Mouse (Mus musculus) MN1 (cell line): ENCODE measurements around the gene Zmynd10.

Experiments
- DNase-seq: peaks from one replicate; pipeline ENCODE4 v3.0.0-alpha.2; 2016; ENCODE audit warnings: low spot score

Gene Zmynd10

DNA sequence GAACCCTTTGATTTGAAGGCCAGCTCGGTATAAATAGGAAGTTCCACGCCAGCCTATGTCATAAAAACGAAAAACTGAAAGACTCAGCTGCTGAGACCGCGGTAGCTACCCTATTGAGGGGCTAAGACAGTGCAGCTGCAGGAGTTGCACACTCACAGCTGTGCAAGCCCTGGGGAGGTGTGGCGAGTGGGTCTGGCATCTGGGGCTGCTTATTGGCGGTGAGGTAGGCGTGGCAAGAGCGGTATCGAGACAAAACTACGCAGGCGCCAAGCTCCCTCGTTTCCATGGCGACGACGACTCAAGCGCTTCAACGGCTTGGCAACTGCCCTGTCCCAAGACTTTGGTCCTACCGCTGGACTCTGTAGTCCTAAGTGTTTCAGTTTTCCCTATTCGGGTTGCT, at the start of gene Zmynd10:
TSS of gene Zmynd10 (plus strand) at position 273 of the 400 bp plus-strand sequence.
- DNase-seq: peak; percentile 93

DNA sequence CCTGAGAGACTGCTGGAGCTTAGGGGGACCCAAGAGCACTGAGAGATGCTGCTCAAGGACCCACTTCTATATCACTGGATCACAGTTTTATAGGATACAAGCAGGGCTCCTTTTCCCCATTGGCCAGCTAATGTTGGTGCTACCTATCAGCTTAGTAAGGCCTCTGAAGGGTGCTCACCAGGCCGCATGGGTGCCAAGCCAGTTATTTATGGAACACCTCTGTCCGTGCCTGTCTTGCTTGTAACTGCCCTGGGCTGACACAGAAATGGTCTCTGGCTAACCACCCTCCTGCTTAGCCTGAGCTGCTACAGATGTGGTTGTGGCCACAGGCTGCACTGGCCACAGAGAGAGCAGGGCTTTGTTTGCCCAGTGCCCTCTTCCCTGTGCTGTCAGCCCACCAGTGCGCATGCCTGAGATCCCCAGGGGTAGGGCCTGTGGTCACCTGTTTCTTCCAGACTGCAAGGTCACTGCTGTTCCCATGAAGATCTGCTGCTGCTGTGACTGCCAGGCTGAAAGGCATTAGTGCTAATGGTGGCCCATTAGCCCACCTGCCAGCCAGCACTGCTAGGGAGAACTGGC, 46.3 kb upstream of the Zmynd10 start:
- no peak for DNase-seq

DNA sequence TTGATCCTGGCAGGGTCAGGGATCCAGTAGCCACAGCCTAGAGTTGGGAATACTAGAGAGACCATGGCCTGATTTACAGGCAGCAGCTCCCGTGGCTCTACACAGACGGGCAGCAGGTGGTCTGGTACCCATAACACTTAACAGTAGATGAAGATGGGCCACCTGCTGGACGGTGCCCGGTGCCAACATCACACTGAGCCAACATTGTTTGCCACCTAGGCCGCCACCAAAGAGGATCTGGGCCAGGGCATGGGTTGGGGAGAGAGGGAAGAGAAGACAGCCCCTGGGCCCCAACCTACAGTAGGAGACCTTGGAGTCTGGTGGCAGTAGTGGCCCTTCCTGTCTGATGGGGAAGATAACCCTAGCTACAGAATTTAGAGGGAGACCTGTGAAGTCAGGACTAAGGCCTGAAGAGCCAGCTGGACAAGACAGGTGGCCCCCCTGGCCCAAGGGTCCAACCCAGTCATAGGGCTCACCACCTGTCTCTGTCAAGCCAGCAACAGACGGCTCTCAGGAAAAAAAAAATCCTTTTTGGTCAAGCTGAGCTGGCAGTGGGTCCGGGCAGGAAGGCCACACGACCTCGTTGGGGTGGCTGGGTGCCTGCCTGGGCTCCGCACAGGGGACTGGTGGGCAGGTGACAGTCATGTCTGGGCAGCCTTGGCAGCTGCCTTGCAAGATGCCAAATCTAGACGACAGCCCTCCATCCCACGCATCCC, 44.8 kb upstream of the Zmynd10 start:
- no peak for DNase-seq

DNA sequence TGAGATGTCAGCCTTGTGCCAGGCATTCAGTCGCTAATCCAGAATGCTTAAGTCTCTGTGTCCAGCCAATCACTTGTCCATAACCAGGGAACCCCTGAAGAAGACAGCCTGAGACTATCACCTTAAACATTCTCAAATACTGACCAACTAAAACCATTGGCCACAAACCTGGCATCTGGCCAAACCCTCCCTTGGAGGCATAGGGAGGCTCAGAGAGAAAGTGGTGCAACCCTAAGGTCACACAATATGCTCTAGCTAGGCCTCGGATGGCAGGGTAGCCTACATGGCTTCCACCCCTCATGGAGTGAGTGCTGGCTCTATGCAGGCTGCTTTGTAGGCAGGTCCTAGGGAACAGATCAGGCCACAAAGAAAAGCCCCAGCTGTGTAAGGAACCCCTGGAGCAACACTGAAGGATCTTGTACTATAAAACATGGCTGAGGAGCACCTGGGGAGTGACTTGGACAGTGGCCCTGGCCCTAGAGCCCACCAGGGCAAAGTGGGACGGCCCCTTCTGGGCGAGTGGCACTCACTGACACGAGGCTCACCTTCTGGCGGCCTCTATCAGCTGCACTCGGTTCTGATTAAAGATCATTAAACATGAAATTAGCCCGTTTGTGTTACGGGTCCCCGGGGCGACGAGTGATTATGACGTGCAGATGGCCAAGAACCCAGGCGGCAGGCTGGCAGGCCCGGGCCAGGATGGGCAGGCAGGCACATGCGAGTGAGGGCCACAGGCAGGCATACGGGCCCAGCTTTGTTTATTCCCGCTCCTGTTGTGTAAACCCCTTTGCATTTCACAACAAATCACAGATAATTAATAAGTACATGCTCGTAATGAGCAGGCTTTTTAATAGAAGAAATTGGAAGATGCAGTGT, 42.2 kb upstream of the Zmynd10 start:
- no peak for DNase-seq

DNA sequence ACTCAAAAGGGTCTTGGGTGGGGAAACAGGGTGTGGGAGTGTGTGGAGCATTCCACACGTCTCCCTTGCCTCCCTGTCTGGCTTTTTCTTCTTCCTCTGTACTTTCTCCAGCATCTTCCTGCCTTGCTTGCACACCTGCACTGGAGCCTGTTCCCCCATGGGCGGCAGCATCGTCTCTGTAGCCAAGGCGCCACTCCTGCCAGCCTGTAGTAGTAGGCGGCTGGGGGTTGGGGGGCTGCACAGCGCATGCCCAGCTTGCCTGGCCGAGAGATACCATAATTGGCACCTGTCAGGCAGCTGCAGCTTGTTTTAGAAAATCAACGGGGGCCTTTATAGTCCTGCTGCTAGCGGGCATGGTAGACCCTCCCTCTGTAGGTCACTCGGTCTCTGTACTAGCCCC, 38.8 kb upstream of the Zmynd10 start:
- no peak for DNase-seq

DNA sequence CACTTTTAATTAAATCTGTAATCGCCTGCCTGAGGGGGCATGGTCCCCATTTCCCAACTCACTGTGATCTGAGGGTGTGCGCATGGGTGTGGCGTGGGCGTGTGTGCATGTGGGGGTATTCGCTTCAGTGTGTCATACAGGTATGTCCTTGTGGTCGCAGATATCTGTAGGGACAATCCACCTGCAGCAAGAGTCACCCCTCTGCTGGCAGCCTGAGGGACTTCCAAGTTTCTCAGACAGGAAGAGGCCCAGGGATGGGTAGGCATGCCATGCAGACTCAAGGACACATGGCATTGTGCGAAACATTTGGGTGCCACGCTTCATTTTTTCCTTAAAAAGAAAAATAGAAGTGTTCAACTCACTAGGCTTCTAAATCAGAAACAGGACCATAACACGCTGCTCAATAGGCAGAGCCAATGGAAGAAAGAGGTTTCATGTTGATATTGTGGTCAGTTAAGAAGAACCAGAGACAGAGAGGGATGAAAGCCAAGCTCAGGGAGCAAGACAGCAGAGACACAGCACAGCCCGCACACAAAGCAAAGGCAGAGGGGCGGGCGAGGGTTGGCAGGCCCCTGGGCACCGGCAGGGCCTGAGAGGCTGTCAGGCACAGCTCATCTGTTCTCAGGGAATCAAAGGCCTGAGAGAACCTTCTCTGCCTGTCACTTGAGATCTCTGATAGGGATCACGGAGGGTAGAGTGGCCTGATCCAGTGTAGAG, 36.6 kb upstream of the Zmynd10 start:
- DNase-seq: no peak

DNA sequence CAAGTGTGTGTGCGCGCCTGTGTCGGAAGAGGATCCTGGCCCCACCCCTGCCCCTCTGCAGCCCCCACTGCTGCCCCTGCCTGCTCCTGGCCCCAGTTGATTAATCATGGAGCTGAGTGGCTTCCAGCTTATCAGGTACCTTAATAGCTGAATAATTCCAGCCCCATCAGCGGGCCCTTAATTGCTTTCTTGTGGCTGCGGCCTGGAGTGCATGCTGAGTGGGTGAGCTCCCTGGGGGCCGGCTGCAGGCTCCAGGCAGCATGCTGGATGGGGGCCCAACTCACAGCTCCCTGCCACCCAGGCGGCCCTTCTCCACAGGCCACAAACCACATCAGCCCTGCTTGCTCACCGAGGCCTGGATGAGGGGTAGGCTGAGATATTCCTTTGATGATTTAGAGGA, 35.7 kb upstream of the Zmynd10 start:
- peak; percentile 56 for DNase-seq

DNA sequence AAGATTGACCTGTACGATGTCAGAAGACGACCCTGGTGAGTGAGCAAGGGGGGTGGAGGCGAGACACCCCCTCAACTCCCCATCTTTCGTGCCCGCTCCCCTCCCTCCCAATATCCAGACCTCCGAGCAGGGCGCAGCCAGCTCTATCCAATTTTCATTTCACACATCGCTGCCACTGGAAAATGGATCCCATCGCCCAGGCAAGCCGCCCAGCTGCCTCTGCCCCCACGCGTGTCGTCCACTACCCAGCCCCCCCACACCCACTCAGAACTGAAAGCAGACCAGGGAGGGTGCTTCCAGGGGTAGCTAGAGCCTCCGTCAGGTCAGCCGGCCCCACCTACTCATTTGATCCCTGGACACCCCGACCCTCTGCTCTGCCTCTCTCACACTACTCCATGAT, 34.8 kb upstream of the Zmynd10 start:
- DNase-seq: no peak

DNA sequence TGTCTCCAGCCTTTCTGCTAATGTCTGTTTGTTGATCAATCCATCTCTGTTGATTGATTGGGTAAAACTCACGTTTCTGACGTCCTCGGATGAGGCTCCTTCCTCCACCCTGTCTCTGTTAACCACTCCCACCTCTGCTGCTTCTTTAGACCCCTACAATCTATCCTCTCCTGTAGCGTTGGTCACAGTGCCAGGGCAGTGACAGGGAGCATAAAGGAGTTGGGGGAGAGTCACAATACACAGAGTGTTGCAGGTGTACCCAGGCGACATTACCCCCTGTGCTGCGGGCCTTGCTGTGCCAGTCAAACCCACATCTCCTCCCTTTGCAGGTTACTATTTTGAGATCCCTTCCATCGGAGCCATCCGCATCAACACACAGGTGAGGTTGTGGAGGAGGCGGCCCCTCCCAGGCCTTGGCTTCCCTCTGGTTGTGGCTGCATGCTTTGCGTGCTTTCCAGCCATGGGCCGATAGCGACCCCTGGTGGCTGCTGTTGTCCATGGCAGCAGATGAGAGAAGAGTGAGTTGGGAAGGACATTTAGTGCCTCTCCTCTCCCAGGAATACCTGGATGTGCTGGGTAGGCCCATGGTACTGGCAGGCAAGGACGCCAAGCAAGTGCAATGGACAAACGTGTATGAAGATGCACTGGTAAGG, 32.7 kb upstream of the Zmynd10 start:
- DNase-seq: peak; percentile 77

DNA sequence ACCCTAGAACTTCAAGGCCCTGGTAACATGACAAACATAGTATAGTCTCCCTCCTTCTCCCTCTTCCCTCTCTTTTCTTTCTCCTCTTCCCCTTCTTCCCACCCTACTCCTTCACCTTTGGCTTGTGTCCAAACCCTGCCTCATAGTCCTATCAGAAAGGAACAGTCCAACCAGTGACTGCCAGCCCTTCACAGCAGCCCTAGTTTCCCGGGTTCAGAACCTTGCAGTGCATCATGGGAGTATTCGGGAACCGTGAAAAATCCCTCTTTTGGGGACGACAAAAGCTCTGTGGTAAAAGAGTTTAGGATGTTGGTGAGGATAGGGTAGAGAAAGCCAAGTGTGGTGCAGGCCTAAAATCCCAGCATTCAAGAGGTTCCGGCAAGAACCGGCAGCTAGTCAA, 26.8 kb upstream of the Zmynd10 start:
- DNase-seq: no peak

DNA sequence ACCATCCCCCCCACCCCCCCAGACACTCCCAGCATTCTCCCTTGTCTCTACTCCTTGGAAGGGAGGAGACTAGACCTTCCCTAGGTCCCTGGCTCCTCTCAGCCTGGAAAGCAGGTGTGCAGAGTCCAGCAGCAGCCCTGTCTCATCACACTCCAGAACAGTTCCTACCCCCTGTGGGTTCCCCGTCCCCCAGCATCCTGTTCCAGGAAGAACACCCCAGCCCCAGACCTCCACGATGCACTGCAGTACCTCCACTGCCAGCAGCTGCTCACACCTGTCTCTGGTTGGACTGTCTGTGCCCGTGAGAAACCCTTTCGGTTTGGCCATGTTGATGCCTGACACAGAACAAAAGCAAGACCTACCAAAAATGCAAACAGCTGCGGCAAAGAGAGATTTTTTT, 25.9 kb upstream of the Zmynd10 start:
- no peak for DNase-seq

DNA sequence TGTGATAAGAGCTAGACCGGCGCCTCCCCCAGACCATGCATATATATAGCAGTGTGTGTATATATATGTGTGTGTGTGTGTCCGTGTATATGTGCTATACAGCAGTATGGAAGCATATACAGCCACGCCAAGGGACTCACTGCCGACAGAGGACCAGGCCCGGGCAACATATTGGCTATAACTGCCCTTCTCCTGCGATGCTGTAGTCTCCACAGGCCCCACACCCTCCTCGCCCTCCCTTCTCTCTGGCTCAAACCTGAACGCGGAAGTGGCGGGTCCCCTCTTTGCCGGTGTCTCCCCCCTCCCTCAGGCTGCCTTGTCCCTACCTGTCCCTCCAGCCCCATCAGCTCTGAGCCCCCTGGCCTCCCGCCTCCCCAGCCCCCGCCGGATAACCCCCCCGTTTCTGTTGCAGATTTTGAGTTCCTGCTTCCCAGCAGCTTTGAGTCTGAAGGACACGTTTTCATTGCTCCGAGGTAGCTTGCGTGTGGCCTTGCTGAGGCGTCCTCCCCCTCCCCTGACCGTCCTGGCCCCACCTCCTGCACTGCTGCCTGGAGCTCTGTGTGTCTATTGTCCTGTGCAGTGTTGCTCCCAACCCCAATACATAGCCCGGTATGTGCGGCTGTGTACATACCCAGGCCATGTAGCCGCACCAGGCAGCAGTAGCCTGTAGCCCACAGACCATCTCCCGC, 25.2 kb upstream of the Zmynd10 start:
- DNase-seq: peak; percentile 53

DNA sequence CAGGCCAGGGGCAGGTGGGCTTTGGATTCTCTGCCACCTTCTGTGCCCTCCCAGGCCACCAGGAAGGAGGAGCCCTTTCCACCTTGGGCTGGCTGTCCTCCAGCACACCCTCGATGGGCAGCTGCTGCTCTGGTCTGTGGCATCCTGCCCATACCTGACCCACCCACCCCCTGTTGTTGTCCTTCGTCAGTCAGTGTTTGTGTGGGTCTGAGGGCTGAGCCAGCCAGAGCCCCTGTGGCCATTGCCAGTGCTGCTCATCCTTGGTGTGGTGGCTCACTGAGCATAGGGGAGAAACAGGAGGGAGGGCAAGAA, 24.7 kb upstream of the Zmynd10 start:
- DNase-seq: peak; percentile 40

DNA sequence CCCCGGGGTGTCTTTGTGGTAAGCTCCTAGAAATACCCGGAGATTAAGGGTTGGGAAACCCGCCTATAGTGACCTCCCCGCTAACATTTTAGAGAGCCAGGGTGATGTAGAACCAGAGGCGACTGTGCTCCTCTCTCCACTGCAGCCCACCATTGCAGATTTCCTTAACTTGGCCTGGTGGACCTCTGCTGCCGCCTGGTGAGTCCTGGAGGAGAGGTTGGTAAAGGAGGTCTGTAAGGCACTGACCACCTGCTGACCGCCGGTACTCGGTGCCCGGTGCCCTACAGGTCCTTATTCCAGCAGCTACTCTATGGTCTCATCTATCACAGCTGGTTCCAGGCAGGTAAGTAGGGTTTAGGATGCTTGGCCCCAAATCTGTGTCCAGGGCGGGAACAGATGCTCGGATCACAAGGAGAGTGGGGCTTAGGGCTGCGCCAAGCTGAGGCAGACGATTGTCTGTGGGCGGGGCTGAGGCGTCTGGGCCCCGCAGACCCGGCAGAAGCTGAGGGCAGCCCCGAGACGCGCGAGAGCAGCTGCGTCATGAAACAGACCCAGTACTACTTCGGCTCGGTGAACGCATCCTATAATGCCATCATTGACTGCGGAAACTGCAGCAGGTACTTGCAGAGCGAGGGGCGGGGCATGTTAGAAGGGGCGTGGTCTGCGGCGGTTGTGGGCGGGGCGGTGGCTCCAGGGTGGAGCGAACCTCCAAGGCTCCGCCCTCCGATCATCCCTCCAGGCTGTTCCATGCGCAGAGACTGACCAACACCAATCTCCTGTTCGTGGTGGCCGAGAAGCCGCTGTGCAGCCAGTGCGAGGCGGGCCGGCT, 20.7 kb upstream of the Zmynd10 start:
- no peak for DNase-seq

DNA sequence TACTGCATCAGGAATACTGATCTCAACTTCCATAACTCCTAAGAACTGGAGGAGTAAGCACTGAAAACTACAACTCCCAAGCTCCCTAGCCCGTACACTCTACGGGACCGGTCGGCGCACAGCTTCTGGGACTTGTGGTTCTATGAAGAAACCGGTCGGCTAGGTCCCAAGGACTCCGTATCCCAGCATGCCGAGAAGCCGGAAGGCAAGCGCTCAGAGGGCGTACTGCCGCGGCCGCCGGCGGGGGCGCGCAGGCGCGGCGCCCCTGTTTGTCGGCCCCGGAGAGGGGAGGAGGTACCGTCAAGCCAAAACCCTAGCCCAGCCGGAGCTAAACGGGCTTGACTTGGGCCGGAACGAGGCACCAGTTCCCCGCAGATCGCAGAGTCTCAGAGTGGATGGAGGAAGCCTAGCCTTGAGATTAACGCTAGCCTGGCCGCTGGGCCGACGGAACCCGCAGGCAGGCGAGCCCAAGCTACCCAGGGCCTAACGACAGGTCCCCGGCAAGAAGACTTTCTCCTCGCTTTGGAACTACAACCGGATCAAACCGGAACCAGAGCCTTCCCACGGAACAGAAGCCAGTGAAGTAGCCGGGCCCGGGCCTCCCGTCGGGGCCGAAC, 13.2 kb upstream of the Zmynd10 start, which contains the start of gene Tmem115:
TSS of gene Tmem115 (plus strand) at position 155 of the 617 bp plus-strand sequence.
- DNase-seq: peak; percentile 96

DNA sequence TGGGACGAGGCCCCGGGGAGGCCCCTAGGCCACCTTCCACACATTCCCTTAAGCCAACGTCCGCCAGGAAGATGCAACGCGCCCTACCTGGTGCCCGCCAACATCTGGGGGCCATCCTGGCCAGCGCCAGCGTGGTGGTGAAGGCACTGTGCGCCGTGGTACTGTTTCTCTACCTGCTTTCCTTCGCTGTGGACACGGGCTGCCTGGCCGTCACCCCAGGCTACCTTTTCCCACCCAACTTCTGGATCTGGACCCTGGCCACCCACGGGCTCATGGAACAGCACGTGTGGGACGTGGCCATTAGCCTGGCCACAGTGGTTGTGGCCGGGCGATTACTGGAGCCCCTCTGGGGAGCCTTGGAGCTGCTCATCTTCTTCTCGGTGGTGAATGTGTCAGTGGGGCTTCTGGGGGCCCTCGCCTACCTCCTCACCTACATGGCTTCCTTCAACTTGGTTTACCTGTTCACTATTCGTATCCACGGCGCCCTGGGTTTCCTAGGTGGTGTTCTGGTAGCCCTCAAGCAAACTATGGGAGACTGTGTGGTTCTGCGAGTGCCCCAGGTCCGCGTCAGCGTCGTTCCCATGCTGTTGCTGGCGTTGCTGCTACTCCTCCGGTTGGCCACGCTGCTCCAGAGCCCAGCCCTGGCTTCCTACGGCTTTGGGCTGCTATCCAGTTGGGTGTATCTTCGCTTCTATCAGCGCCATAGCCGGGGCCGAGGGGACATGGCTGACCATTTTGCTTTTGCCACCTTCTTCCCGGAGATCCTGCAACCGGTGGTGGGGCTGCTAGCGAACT, 12.5 kb upstream of the Zmynd10 start:
- no peak for DNase-seq

DNA sequence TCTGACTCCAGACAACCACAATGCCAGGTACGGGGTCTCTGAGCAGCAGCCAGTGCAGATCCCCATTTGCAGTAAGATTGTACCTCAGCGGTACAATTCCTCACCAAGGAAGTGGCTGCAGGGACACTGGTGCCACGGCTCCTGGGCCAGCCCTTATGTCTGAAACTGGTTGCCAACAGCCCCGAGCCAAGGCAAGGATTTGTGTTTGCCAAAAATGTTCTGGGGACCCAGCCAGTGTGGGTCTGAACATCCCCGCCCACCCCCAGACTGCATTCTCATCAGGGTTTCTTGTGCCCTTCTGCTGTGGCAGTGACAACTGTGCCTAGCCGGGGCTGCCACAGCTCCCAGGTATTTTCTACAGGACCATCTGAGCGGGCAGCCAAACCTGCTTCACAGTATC, 8.9 kb upstream of the Zmynd10 start:
- no peak for DNase-seq

DNA sequence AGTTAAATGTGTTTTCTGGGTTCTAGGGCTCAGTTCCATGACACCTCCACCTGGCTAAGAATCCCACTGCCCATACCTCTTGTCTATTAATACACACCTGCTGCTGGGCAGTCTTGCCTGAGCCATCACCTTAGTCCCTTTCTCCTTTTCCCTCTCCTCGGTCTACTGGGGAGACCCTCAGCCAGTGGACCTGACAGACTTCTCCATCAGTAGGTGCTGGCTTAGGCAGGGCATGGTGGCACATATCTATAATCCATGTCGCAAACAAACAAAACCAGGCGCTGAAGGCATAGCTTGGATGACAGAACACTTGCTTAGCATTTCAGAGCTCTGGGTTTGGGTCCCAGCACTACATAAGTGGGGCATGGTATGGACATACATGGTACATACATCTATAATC, 8.4 kb upstream of the Zmynd10 start:
- DNase-seq: no peak

DNA sequence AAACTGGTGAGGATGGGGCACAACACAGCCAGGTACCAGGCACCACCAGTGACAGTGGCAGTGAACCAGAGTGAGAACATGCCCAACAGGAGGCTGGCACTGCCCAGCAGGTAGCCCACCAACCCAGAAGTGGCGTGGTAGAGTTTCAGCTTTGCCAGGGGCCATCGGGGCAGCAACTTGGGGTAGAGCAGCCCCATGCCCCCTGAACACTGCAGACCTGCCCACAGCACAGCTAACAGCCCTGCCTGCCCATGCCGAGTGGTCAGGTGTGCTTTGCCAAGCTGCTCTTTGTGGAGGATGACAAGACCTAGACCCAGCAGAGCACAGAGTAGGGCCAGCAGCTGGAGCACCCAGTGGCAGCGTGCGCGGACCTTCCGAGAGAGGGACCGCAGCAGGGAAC, 7.2 kb upstream of the Zmynd10 start:
- no peak for DNase-seq
